10 mouse cellular contexts compared by ENCODE assay signal in genomic region chr17:37190711-37191110, GRCm38 (mm10). TPM values are rescaled to one million over a fixed set of nuclear protein-coding genes. Genes with fewer than 3 reads are reported as not detected.
A peak's percentile ranks its signal among the peaks of the same experiment; 100 is the strongest.
DNase-seq lines count a peak whose midpoint lies in the region; ATAC-seq and TF ChIP-seq lines count a peak whose summit lies in the region.
"Had no signal": no experiment of that assay in that cellular context is flagged by ENCODE, and none has a peak within 500 bp of the region (broad histone marks: within the 10 kb centered on the region; RNA-seq: fewer than 3 reads in every experiment).

No protein-coding gene starts in this region.

- peak; percentile 14 to 42 for DNase-seq in layer of hippocampus, adult 2 months (ENCODE audit: low spot score in 2 of 2)
- no peak for DNase-seq in layer of hippocampus, postnatal 36 days
- DNase-seq in NIH3T3 (ENCODE audit: low read depth): peak; percentile 45
- DNase-seq in brain, embryonic 14.5 days (ENCODE audit: low read depth): peak; percentile 64
- peak; percentile 58 for DNase-seq in lung, postnatal 25 days (ENCODE audit: low spot score)
- no peak for DNase-seq in gastrocnemius, postnatal 10 days

- H3K4me3 ChIP-seq in layer of hippocampus, adult 2 months: no peak overlapping the region
- H3K4me3 ChIP-seq: midbrain, embryonic 12.5 days had no signal

- no peak overlapping the region for H3K27ac ChIP-seq in layer of hippocampus, adult 2 months
- H3K27ac ChIP-seq: midbrain, embryonic 12.5 days had no signal

- TF ChIP-seq POLR2A in brain, embryonic 14.5 days (IDR thresholded peaks at IDR 0.05; ENCODE audit: borderline replicate concordance, extremely low read depth, insufficient read depth, insufficient read length, poor library complexity, severe bottlenecking): no peak

- no peak for ATAC-seq in megakaryocyte, adult 5-6 weeks (ENCODE audit: poor library complexity, severe bottlenecking)

- no peak for TF ChIP-seq CTCF in layer of hippocampus, adult 2 months (conservative IDR thresholded peaks at IDR 0.05)
- TF ChIP-seq CTCF in brain, embryonic 14.5 days (IDR thresholded peaks at IDR 0.05; ENCODE audit: borderline replicate concordance, extremely low read depth, insufficient read depth, insufficient read length): no peak

RNA-seq across cellular contexts. Expression of gene Ubd, which starts 3.0 kb away (rescaled TPM):
- total RNA-seq in layer of hippocampus, adult 2 months (2021): not detected
- not detected for total RNA-seq in layer of hippocampus, postnatal 36 days (2021)
- not detected in 2 replicates for polyA plus RNA-seq in brain, embryonic 14.5 days (2012; rRNA removed)
- not detected in 2 replicates for total RNA-seq in megakaryocyte, adult 5-6 weeks (2015)
- 0.40 TPM in 1 of 2 replicates, not detected in the other for total RNA-seq in megakaryocyte, adult 5-6 weeks (2017)
- not detected for total RNA-seq in gastrocnemius, postnatal 10 days (2021)
- polyA plus RNA-seq: cerebellum, adult 2 months; intestine, embryonic 14.5 days; midbrain, embryonic 12.5 days had no signal

RNA-seq across cellular contexts. Expression of gene Olfr94, which starts 10.1 kb away (rescaled TPM):
- total RNA-seq in layer of hippocampus, adult 2 months (2021): not detected
- not detected for total RNA-seq in layer of hippocampus, postnatal 36 days (2021)
- not detected in 2 replicates for polyA plus RNA-seq in brain, embryonic 14.5 days (2012; rRNA removed)
- total RNA-seq in megakaryocyte, adult 5-6 weeks (2015): not detected in 2 replicates
- not detected in 2 replicates for total RNA-seq in megakaryocyte, adult 5-6 weeks (2017)
- total RNA-seq in gastrocnemius, postnatal 10 days (2021): not detected
- polyA plus RNA-seq: cerebellum, adult 2 months; intestine, embryonic 14.5 days; midbrain, embryonic 12.5 days had no signal

RNA-seq across cellular contexts. Expression of gene Olfr95, which starts 22.2 kb away (rescaled TPM):
- not detected for total RNA-seq in layer of hippocampus, adult 2 months (2021)
- total RNA-seq in layer of hippocampus, postnatal 36 days (2021): not detected
- polyA plus RNA-seq in brain, embryonic 14.5 days (2012; rRNA removed): 0.03 and 0.05 TPM in 2 replicates
- not detected in 2 replicates for total RNA-seq in megakaryocyte, adult 5-6 weeks (2015)
- 0.04 TPM in 1 of 2 replicates, not detected in the other for total RNA-seq in megakaryocyte, adult 5-6 weeks (2017)
- not detected for total RNA-seq in gastrocnemius, postnatal 10 days (2021)
- polyA plus RNA-seq: cerebellum, adult 2 months; intestine, embryonic 14.5 days; midbrain, embryonic 12.5 days had no signal

RNA-seq across cellular contexts. Expression of gene Olfr96, which starts 29.2 kb away (rescaled TPM):
- not detected for total RNA-seq in layer of hippocampus, adult 2 months (2021)
- not detected for total RNA-seq in layer of hippocampus, postnatal 36 days (2021)
- not detected in 2 replicates for polyA plus RNA-seq in brain, embryonic 14.5 days (2012; rRNA removed)
- not detected in 2 replicates for total RNA-seq in megakaryocyte, adult 5-6 weeks (2015)
- total RNA-seq in megakaryocyte, adult 5-6 weeks (2017): not detected in 2 replicates
- total RNA-seq in gastrocnemius, postnatal 10 days (2021): not detected
- polyA plus RNA-seq: cerebellum, adult 2 months; intestine, embryonic 14.5 days; midbrain, embryonic 12.5 days had no signal

RNA-seq across cellular contexts. Expression of gene Olfr93, which starts 29.4 kb away (rescaled TPM):
- total RNA-seq in layer of hippocampus, adult 2 months (2021): not detected
- not detected for total RNA-seq in layer of hippocampus, postnatal 36 days (2021)
- not detected in 2 replicates for polyA plus RNA-seq in brain, embryonic 14.5 days (2012; rRNA removed)
- total RNA-seq in megakaryocyte, adult 5-6 weeks (2015): not detected in 2 replicates
- total RNA-seq in megakaryocyte, adult 5-6 weeks (2017): not detected in 2 replicates
- not detected for total RNA-seq in gastrocnemius, postnatal 10 days (2021)
- polyA plus RNA-seq: cerebellum, adult 2 months; intestine, embryonic 14.5 days; midbrain, embryonic 12.5 days had no signal

Comparison
In these comparisons a context has a peak if more than half of its experiments do, and no peak if none do; other contexts are left out.
1. DNase-seq: peak in layer of hippocampus, adult 2 months (2 of 2), NIH3T3 (single experiment), brain, embryonic 14.5 days (single experiment) and lung, postnatal 25 days (single experiment); none in layer of hippocampus, postnatal 36 days (0 of 2) and gastrocnemius, postnatal 10 days (single experiment).